Mouse (Mus musculus) thymus, adult 2 months (tissue): ENCODE data around the gene Slc7a6os. TPM values are rescaled to one million over a fixed set of nuclear protein-coding genes. Genes with fewer than 3 reads are reported as not detected.
A peak's percentile ranks its signal among the peaks of the same experiment; 100 is the strongest.

ENCODE experiments used
- DNase-seq: peaks from one replicate; pipeline ENCODE4 v3.0.0; 2021
- H3K27ac ChIP-seq: fragments of 200-500 bp; 2 replicates; pipeline ENCODE4 v1.5.1; 2012; ENCODE audit warnings: low read length, control low read depth; ENCODE audit not compliant: control insufficient read depth, insufficient read depth
- H3K27me3 ChIP-seq: fragments of 200-500 bp; 2 replicates; pipeline ENCODE4 v1.6.1; 2012; ENCODE audit warnings: mild to moderate bottlenecking, low read length, moderate library complexity, mixed read lengths; ENCODE audit not compliant: control insufficient read depth, insufficient read depth
- H3K36me3 ChIP-seq: fragments of 200-500 bp; 2 replicates; pipeline ENCODE4 v1.6.1; 2012; ENCODE audit warnings: mild to moderate bottlenecking, low read length, moderate library complexity; ENCODE audit not compliant: control insufficient read depth, insufficient read depth
- H3K4me1 ChIP-seq: fragments of 200-500 bp; replicated peaks from 2 replicates; pipeline ENCODE4 v1.6.1; 2012; ENCODE audit warnings: low read length; ENCODE audit not compliant: control insufficient read depth, insufficient read depth
- H3K4me3 ChIP-seq: fragments of 200-500 bp; 2 replicates; pipeline ENCODE4 v1.5.1; 2012; ENCODE audit warnings: mild to moderate bottlenecking, low read length, control low read depth, moderate library complexity; ENCODE audit not compliant: control insufficient read depth, insufficient read depth
- CTCF ChIP-seq: fragments of 200-500 bp; IDR thresholded peaks from 2 replicates; pipeline ENCODE4 v1.5.1; 2012; ENCODE audit warnings: mild to moderate bottlenecking, control low read depth, low read length, moderate library complexity, borderline replicate concordance; ENCODE audit not compliant: control insufficient read depth, poor library complexity, insufficient read depth; ENCODE audit errors: extremely low read depth
- POLR2A ChIP-seq: fragments of 200-500 bp; IDR thresholded peaks from 2 replicates; pipeline ENCODE4 v1.6.1; 2012; ENCODE audit warnings: mild to moderate bottlenecking, low read length, control low read depth, moderate library complexity; ENCODE audit not compliant: control insufficient read depth, poor library complexity, insufficient read depth; ENCODE audit errors: extremely low read depth
- WGBS: fragments of 180-500 bp; shearing (Covaris S2); methylation state at CpG from one replicate; pipeline ENCODE4 v1.1.7; 2018; 5-methylcytosine and 5-hydroxymethylcytosine counted together
- polyA plus RNA-seq: library from polyadenylated mRNA; depleted of rRNA; stranded (reverse); fragments of >200 nt; gene quantifications from 2 replicates; pipeline ENCODE4 v1.2.3, GENCODE M21; 2012; rRNA removed

The Slc7a6os gene
- 44.9 and 45.5 TPM in 2 replicates for polyA plus RNA-seq

- TF ChIP-seq POLR2A (peak; percentile 64), CTCF (0 out of 2 replicates have a peak, but pooled peaks have one; percentile 46)
- DNase-seq = peak; percentile 95
- Histone ChIP-seq H3K4me3 (peak within 1 kb of the TSS; percentile 82), H3K36me3 (no peaks in the 10 kb centered on the region), H3K4me1 (0 out of 2 replicates have a peak, but pooled peaks cover 3% of the 10 kb centered on the region), H3K27me3 (no peaks in the 10 kb centered on the region), H3K27ac (no peak within 1 kb of the TSS)
- WGBS = under 1% methylated on average over 52 of the region's 52 CpGs
Observed at GRCm38 (mm10) chr8:106210821-106211345, at the start of gene Slc7a6os, which contains the start of gene Prmt7. Gene Slc7a6os (minus strand): TSS chr8:106210935. Gene Prmt7 (plus strand): TSS chr8:106210936.

GRCm38 (mm10) chr8:106259579-106260255, 49.0 kb upstream of the Slc7a6os start:
- Histone ChIP-seq H3K36me3 (no peaks in the 10 kb centered on the region), H3K4me3 (no peak overlapping the region), H3K4me1 (no peaks in the 10 kb centered on the region), H3K27ac (no peak overlapping the region), H3K27me3 (no peaks in the 10 kb centered on the region)
- no peak for TF ChIP-seq POLR2A
- TF ChIP-seq CTCF = no peak
- no peak for DNase-seq
- WGBS = 80% methylated on average over 10 of the region's 10 CpGs

- DNase-seq = peak; percentile 7
- TF ChIP-seq CTCF (no peak), POLR2A (no peak)
- 82% methylated on average over 1 of the region's 1 CpGs for WGBS
- Histone ChIP-seq H3K4me1 (no peaks in the 10 kb centered on the region), H3K4me3 (no peak overlapping the region), H3K27ac (no peak overlapping the region), H3K27me3 (no peaks in the 10 kb centered on the region), H3K36me3 (no peaks in the 10 kb centered on the region)
Observed at GRCm38 (mm10) chr8:106258169-106258568, 47.4 kb upstream of the Slc7a6os start.

- TF ChIP-seq CTCF (no peak), POLR2A (no peak)
- no peaks in the 10 kb centered on the region for H3K4me1 ChIP-seq
- WGBS = 94% methylated on average over 4 of the region's 4 CpGs
- H3K27ac ChIP-seq = no peak overlapping the region
- peaks cover 27% of the 10 kb centered on the region; the same call in 1 of the 2 replicates for H3K36me3 ChIP-seq
- H3K4me3 ChIP-seq = no peak overlapping the region
- H3K27me3 ChIP-seq = no peaks in the 10 kb centered on the region
- no peak for DNase-seq
Observed at GRCm38 (mm10) chr8:106250186-106250585, 39.5 kb upstream of the Slc7a6os start.

- Histone ChIP-seq H3K4me3 (no peak overlapping the region), H3K27ac (no peak overlapping the region), H3K27me3 (no peaks in the 10 kb centered on the region), H3K36me3 (peaks cover 6% of the 10 kb centered on the region; the same call in 1 of the 2 replicates), H3K4me1 (no peaks in the 10 kb centered on the region; the same call in 1 of the 2 replicates)
- no peak for DNase-seq
- no peak for TF ChIP-seq POLR2A
- TF ChIP-seq CTCF = no peak
- whole genome bisulfite sequencing = 94% methylated on average over 5 of the region's 5 CpGs
Observed at GRCm38 (mm10) chr8:106237106-106237505, 26.4 kb upstream of the Slc7a6os start.

- Histone ChIP-seq H3K27me3 (no peaks in the 10 kb centered on the region), H3K36me3 (peaks cover 6% of the 10 kb centered on the region; the same call in 1 of the 2 replicates), H3K4me3 (no peak overlapping the region), H3K27ac (no peak overlapping the region), H3K4me1 (no peaks in the 10 kb centered on the region; the same call in 1 of the 2 replicates)
- WGBS = 96% methylated on average over 17 of the region's 17 CpGs
- TF ChIP-seq CTCF (no peak), POLR2A (no peak)
- no peak for DNase-seq
Observed at GRCm38 (mm10) chr8:106234567-106235261, 24.0 kb upstream of the Slc7a6os start.
